In genomic region chr3:159495243-159495801, GRCm38 (mm10) we compare ENCODE assay signal across 8 mouse cellular contexts. TPM values are rescaled to one million over a fixed set of nuclear protein-coding genes. Genes with fewer than 3 reads are reported as not detected.
DNase-seq lines count a peak whose midpoint lies in the region; ATAC-seq and TF ChIP-seq lines count a peak whose summit lies in the region.

TSS of gene Depdc1a (plus strand) at chr3:159495433.

- peak within 1 kb of the TSS; percentile 74 for H3K4me3 ChIP-seq in heart, embryonic 12.5 days
- H3K4me3 ChIP-seq in kidney, postnatal 0 days (replicated peaks; ENCODE audit: low read depth, low read length), result peak within 1 kb of the TSS; percentile 55
- peak within 1 kb of the TSS; percentile 69 for H3K4me3 ChIP-seq in liver, embryonic 11.5 days (ENCODE audit: low read depth, low read length)
- H3K4me3 ChIP-seq in stomach, embryonic 14.5 days (ENCODE audit: low read depth, low read length), result peak within 1 kb of the TSS; percentile 57

- WGBS in heart, embryonic 12.5 days, result 0% methylated on average over 28 of the region's 28 CpGs
- under 1% methylated on average over 28 of the region's 28 CpGs for WGBS in kidney, postnatal 0 days
- WGBS in liver, embryonic 11.5 days, result 0% methylated on average over 28 of the region's 28 CpGs
- WGBS in stomach, embryonic 14.5 days, result under 1% methylated on average over 28 of the region's 28 CpGs

- H3K4me2 ChIP-seq in heart, embryonic 12.5 days, result peak within 1 kb of the TSS; percentile 82
- H3K4me2 ChIP-seq in kidney, postnatal 0 days (ENCODE audit: low read length), result peak within 1 kb of the TSS; percentile 77
- H3K4me2 ChIP-seq in liver, embryonic 11.5 days, result peak within 1 kb of the TSS; percentile 70
- H3K4me2 ChIP-seq in stomach, embryonic 14.5 days (replicated peaks; ENCODE audit: low read depth, low read length), result peak within 1 kb of the TSS; percentile 51

- no peak for TF ChIP-seq CTCF in kidney, postnatal 0 days (IDR thresholded peaks at IDR 0.05; ENCODE audit: low read depth)

- peak within 1 kb of the TSS; percentile 84 for H3K9ac ChIP-seq in heart, embryonic 12.5 days
- peak within 1 kb of the TSS; percentile 61 for H3K9ac ChIP-seq in kidney, postnatal 0 days (ENCODE audit: low read depth, low read length)
- H3K9ac ChIP-seq in liver, embryonic 11.5 days (ENCODE audit: low read depth, low read length), result peak within 1 kb of the TSS; percentile 85
- peak within 1 kb of the TSS; percentile 63 for H3K9ac ChIP-seq in stomach, embryonic 14.5 days (replicated peaks; ENCODE audit: low read depth, low read length)

- DNase-seq in CD4-positive helper T cell, adult 2 months (ENCODE audit: low read depth, low spot score), result peak; percentile 92
- DNase-seq in brain, embryonic 18.5 days (ENCODE audit: low read depth, low spot score), result peak; percentile 81
- peak; percentile 96 for DNase-seq in kidney, postnatal 0 days (ENCODE audit: low spot score)
- DNase-seq in liver, embryonic 11.5 days (ENCODE audit: low spot score), result peak; percentile 77
- peak; percentile 95 for DNase-seq in naive thymus-derived CD4-positive, alpha-beta T cell, adult 2 months (ENCODE audit: low read depth)

- H3K36me3 ChIP-seq in heart, embryonic 12.5 days, result peaks cover 10% of the 10 kb centered on the region; the same call in 1 of the 2 replicates
- H3K36me3 ChIP-seq in kidney, postnatal 0 days (ENCODE audit: insufficient read depth, low read length), result no peaks in the 10 kb centered on the region
- H3K36me3 ChIP-seq in liver, embryonic 11.5 days (ENCODE audit: control insufficient read depth, insufficient read depth, low read length), result peaks cover 3% of the 10 kb centered on the region; the same call in 1 of the 2 replicates
- H3K36me3 ChIP-seq in stomach, embryonic 14.5 days (ENCODE audit: control insufficient read depth, insufficient read depth, low read length), result peaks cover 5% of the 10 kb centered on the region; the same call in 1 of the 2 replicates

- no peaks in the 10 kb centered on the region for H3K9me3 ChIP-seq in heart, embryonic 12.5 days (replicated peaks)
- H3K9me3 ChIP-seq in kidney, postnatal 0 days (replicated peaks; ENCODE audit: low read length), result no peaks in the 10 kb centered on the region
- H3K9me3 ChIP-seq in liver, embryonic 11.5 days (ENCODE audit: control insufficient read depth, low read length), result no peaks in the 10 kb centered on the region
- H3K9me3 ChIP-seq in stomach, embryonic 14.5 days (ENCODE audit: control insufficient read depth, low read depth, low read length), result no peaks in the 10 kb centered on the region

- H3K4me1 ChIP-seq in heart, embryonic 12.5 days (replicated peaks), result no peaks in the 10 kb centered on the region
- H3K4me1 ChIP-seq in kidney, postnatal 0 days (replicated peaks; ENCODE audit: insufficient read depth, low read length), result no peaks in the 10 kb centered on the region
- H3K4me1 ChIP-seq in liver, embryonic 11.5 days (replicated peaks; ENCODE audit: control insufficient read depth, insufficient read depth, low read length), result no peaks in the 10 kb centered on the region
- H3K4me1 ChIP-seq in stomach, embryonic 14.5 days (ENCODE audit: control insufficient read depth, insufficient read depth, low read length), result no peaks in the 10 kb centered on the region

- H3K27me3 ChIP-seq in heart, embryonic 12.5 days (replicated peaks), result no peaks in the 10 kb centered on the region
- no peaks in the 10 kb centered on the region for H3K27me3 ChIP-seq in kidney, postnatal 0 days (ENCODE audit: insufficient read depth, low read length)
- H3K27me3 ChIP-seq in liver, embryonic 11.5 days (replicated peaks; ENCODE audit: control insufficient read depth, insufficient read depth, low read length), result no peaks in the 10 kb centered on the region
- no peaks in the 10 kb centered on the region for H3K27me3 ChIP-seq in stomach, embryonic 14.5 days (ENCODE audit: control insufficient read depth, insufficient read depth, low read length)

- ATAC-seq in erythroid progenitor cell, adult 5-6 weeks (replicated peaks; ENCODE audit: low FRiP score, poor library complexity, severe bottlenecking), result peak; percentile 98
- ATAC-seq in heart, embryonic 12.5 days (ENCODE audit: insufficient number of reproducible peaks, low FRiP score), result peak; percentile 100
- peak; percentile 100 for ATAC-seq in kidney, postnatal 0 days (replicated peaks; ENCODE audit: low FRiP score, low read depth)
- ATAC-seq in liver, embryonic 11.5 days (replicated peaks; ENCODE audit: low FRiP score), result peak; percentile 100
- ATAC-seq in stomach, embryonic 14.5 days (ENCODE audit: insufficient number of reproducible peaks, insufficient read depth, low FRiP score, low read depth), result peak; percentile 100

- peak within 1 kb of the TSS; percentile 64; the same call in 1 of the 2 replicates for H3K27ac ChIP-seq in heart, embryonic 12.5 days (ENCODE audit: poor library complexity, severe bottlenecking)
- H3K27ac ChIP-seq in kidney, postnatal 0 days, result no peak within 1 kb of the TSS
- H3K27ac ChIP-seq in liver, embryonic 11.5 days (ENCODE audit: low read depth, low read length), result peak within 1 kb of the TSS; percentile 70; the same call in 1 of the 2 replicates
- no peak within 1 kb of the TSS for H3K27ac ChIP-seq in stomach, embryonic 14.5 days (ENCODE audit: low read length)

RNA-seq across cellular contexts. Expression of gene Depdc1a, which starts in this region (rescaled TPM):
- 201 and 277 TPM in 2 replicates for total RNA-seq in erythroid progenitor cell, adult 5-6 weeks (2015; ENCODE audit: low replicate concordance)
- 209 and 218 TPM in 2 replicates for total RNA-seq in erythroid progenitor cell, adult 5-6 weeks (2017; ENCODE audit: low replicate concordance)
- polyA plus RNA-seq in heart, embryonic 12.5 days (2016; fragmentation: Nextera tagmentation; extraction: Ambion mirVana), result 38.9 and 41.2 TPM in 2 replicates
- polyA plus RNA-seq in kidney, postnatal 0 days (2015; fragmentation: Nextera tagmentation; extraction: Ambion mirVana), result 17.9 and 21.3 TPM in 2 replicates
- polyA plus RNA-seq in liver, embryonic 11.5 days (2014; fragmentation: Nextera tagmentation; extraction: Ambion mirVana), result 27.4 and 32.8 TPM in 2 replicates
- polyA plus RNA-seq in stomach, embryonic 14.5 days (2014; fragmentation: Nextera tagmentation; extraction: Ambion mirVana), result 36.1 and 39.7 TPM in 2 replicates

Comparison
In these comparisons a context has a peak if more than half of its experiments do, and no peak if none do; other contexts are left out.
1. H3K27ac ChIP-seq: peak in heart, embryonic 12.5 days (single experiment) and liver, embryonic 11.5 days (single experiment); none in kidney, postnatal 0 days (single experiment) and stomach, embryonic 14.5 days (single experiment).
2. Peak in every context shown above with its lines, with median percentiles within 50 percentile points of each other: DNase-seq, ATAC-seq, H3K4me2 ChIP-seq, H3K4me3 ChIP-seq and H3K9ac ChIP-seq.